Mouse (Mus musculus): ENCODE measurements around the gene Cntn5.
"Not testable (repeated sequence)": the region's sequence is repeated elsewhere in the genome, so short reads cannot be mapped to it uniquely, and the experiment has no call there.

Gene Cntn5

GRCm38 (mm10) chr9:10657144-10657748 lies 247.3 kb downstream of the Cntn5 start:
- no peak for DNase-seq (ENCODE audit: low spot score)

GRCm38 (mm10) chr9:10650632-10651031 lies 253.9 kb downstream of the Cntn5 start:
- DNase-seq (ENCODE audit: low spot score) = no peak

- no peak for DNase-seq (ENCODE audit: low spot score)
These were observed 258.6 kb downstream of the Cntn5 start for GRCm38 (mm10) chr9:10645951-10646350.

DNA sequence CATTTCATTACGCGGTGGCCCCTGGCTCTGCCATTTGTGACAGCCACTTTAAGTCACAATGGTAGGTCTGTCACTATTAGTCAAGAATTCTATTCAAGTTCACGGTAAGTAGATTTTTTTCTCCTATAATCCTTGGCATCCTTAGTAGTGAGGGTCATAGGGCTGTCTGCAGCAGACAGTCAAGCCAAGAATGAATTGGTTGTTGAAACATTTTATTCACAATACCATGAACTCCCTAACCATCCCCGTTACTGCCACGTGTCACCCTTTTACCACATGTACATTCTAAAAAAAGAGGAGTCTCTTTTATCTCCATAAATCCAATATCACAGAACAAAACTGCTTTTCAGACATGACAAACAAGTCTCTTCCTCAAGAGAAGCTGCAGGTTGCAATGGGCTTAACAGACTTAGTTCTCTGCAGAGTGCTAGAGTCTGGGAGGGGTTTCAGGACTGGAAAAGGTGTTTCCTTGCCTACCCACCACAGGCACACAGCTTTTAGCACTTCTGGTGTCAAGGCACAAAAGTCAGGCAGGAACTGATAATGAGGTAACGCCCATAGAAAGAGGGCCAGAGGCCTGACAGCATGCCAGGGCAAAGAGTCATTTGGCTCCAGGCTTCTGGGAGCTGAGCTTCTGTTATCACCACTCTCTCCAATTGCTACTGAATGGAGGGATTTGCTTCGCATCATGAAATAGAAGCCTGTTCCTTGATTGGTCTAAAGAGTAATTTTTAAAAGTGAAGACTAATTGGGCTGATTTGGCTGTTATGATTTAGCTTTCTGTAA lies 259.3 kb downstream of the Cntn5 start:
- DNase-seq (ENCODE audit: low spot score) = no peak

DNA sequence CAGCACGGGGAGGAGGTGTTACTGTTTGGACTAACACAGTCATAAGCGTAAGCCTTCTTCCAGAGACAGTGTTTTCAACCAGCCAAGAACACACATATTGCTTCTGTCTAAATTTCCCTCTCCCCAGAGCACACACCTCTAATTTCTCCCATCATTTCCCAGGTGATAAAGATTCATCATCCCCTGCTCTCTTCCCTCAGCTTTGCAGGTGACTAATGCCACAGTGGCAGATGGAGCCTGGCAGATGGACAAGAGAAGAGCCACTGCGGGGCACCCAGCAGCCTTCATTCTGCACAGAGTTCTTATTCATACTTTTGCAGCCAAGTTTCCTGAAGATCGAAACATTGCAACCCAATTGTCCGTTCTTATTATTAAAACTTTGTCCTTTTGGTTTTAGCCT lies 286.5 kb downstream of the Cntn5 start:
- no peak for DNase-seq (ENCODE audit: low spot score)

GRCm38 (mm10) chr9:10575346-10576241 lies 329.0 kb downstream of the Cntn5 start:
- DNase-seq (ENCODE audit: low spot score) = no peak

DNA sequence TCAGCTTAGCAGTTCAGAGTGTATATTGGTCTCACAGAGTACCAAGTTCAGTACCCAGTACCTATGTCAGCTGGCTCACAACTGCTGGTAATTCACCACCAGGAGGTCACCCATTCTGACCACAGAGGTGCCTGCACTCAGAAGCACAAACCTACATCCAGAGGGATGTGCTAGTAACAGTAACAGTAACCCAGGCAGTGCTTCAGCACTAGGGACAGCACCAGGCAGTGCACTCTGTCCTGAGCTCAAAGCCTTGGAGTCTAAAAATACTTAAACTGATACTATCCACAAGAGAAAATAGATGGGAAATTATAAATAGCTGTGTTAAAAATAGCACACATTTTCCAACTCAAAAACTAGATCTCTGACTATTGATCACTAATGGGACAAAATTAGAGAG lies 334.7 kb downstream of the Cntn5 start:
- no peak for DNase-seq (ENCODE audit: low spot score)

- DNase-seq (ENCODE audit: low spot score) = not testable (repeated sequence)
These were observed 363.7 kb downstream of the Cntn5 start for GRCm38 (mm10) chr9:10540877-10541276.

DNA sequence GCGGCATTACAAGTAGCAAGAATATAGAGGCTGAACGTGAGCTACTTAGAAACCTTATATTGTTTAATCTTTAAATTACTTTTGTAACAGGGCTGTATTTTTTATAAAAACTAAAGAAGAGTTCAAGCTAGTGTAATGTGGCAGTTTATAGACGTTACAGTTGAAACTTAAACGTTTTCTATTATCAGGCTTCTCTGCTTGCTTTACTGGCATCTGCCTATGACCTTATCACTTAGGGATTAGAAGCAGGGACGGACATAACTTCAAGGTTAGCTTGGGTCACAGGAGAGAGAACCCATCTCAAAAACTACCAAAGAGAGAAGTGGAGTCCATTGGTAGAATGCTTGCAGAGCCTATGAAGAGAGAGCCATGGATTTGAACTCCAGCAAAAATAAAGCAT lies 372.3 kb downstream of the Cntn5 start:
- DNase-seq (ENCODE audit: low spot score) = no peak

GRCm38 (mm10) chr9:10531087-10531486 lies 373.5 kb downstream of the Cntn5 start:
- no peak for DNase-seq (ENCODE audit: low spot score)

DNA sequence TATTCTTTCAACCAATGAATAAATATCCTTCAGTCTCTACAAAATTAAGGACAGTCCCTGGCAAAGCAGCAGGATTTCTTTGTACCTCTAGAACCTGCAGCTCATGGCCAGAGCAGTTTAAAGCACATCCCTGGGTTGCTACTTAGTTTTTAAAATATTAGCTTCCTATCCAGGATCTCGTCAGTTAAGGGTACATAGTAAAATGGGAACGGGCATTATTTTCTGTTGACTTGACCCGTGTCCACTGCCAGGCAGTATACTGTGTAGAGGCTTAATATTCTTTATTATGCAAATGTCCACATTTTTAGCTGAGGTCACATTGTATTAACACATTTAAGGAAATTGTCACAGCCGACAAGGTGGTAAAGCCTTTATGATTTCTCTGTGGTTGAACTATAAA lies 375.0 kb downstream of the Cntn5 start:
- no peak for DNase-seq (ENCODE audit: low spot score)

- no peak for DNase-seq (ENCODE audit: low spot score)
These were observed 375.5 kb downstream of the Cntn5 start for GRCm38 (mm10) chr9:10529113-10529512.

GRCm38 (mm10) chr9:10528692-10529091 lies 375.9 kb downstream of the Cntn5 start:
- DNase-seq (ENCODE audit: low spot score) = no peak

- no peak for DNase-seq (ENCODE audit: low spot score)
These were observed 378.5 kb downstream of the Cntn5 start for GRCm38 (mm10) chr9:10525915-10526667.

DNA sequence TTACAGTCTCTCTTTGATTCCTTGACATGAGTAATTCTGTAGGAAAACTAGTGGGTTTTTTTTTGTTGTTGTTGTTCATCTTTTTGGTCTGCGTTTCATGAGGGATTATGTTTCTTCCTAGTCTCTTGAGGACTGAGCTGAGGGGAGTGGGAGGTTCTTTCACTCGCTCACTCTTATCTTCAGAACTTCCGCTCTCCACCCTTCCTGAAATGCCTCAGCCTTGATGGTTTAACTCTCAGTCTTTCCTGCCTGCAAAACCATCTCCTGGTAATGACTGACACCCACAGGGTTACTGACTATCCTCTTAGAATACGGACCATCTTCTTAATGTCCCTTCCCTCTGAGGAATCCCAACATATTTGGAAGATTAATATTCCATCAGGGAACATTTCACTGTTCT lies 382.0 kb downstream of the Cntn5 start:
- DNase-seq (ENCODE audit: low spot score) = no peak

GRCm38 (mm10) chr9:10521054-10521453 lies 383.5 kb downstream of the Cntn5 start:
- no peak for DNase-seq (ENCODE audit: low spot score)

DNA sequence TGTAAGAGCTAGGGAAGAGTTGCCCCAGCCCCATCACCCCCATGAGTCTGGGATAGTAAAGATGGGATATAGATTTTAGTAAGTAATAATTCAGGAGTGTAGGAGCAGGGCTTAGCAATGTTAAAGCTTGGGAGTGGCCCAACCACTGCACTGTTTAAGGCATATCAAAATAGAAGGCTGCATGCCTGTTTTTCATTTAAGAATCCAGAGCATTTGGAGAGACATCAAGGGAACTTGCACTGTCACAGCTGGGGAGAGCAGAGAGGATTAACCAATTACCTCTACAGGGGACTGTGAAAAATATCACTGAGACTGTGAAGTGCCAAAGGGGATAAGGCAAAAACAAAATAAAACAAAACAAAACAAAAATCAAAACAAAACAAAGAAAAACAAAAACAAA lies 412.3 kb downstream of the Cntn5 start:
- no peak for DNase-seq (ENCODE audit: low spot score)

- DNase-seq (ENCODE audit: low spot score) = no peak
These were observed 433.0 kb downstream of the Cntn5 start for GRCm38 (mm10) chr9:10471484-10472125.

GRCm38 (mm10) chr9:10464758-10465157 lies 439.8 kb downstream of the Cntn5 start:
- DNase-seq (ENCODE audit: low spot score) = no peak

DNA sequence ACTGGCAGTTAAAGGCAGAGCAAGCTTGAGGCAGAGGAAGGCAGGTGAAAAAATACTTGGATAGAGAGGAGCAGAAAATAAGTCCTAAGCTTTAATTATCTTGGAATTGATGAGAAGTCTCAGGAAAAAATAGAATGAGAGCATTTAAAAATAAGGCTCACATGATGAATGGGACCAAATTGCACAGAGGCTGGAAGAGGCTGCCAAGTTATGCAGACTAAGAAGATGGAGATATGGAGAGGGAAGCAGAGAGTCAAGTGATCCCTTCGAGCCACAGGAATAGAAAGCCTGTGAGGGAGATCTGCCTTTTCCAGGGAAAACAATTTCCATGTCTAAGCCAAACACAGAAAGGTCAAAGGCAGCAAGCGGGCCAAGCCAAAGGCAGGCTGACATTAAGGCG lies 446.7 kb downstream of the Cntn5 start:
- no peak for DNase-seq (ENCODE audit: low spot score)

GRCm38 (mm10) chr9:10448987-10449563 lies 455.5 kb downstream of the Cntn5 start:
- DNase-seq (ENCODE audit: low spot score) = no peak

All from yolk sac, embryonic 10.5 days (tissue).